Mouse (Mus musculus) frontal cortex, adult 2 months (tissue): Measurements from ENCODE around the gene Brat1. TPM values are rescaled to one million over a fixed set of nuclear protein-coding genes. Genes with fewer than 3 reads are reported as not detected.

ENCODE experiments used
- DNase-seq, 2 experiments: peaks; one replicate each; pipeline ENCODE4 v3.0.0; 2022; ENCODE audit warnings: low spot score in 1 of 2; ENCODE audit errors: extremely low spot score in 1 of 2
- polyA plus RNA-seq: library from polyadenylated mRNA; depleted of rRNA; stranded (reverse); fragments of >200 nt; gene quantifications from 2 replicates; pipeline ENCODE4 v1.2.3, GENCODE M21; 2012

The Brat1 gene
- polyA plus RNA-seq, 1 experiment = 23.2 TPM

DNA sequence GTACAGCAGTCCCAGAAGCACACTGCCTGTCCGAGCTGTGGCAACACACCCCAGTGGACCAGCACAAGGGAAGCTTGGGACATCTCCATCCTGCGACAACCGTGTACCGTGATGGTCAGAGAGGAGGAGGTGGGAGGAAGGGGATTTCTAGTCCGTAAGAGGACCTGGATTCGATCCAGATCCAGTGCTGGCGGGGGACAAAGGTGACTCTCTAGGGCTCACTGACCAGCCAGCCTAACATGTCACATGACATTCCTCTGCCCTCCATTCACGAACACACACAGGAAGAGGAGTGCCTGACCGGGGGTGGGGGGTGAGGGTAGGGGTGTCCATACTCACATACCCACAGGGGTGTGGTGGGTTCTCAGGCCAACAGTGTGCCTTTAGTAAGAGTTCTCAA lies 5.0 kb upstream of the Brat1 start:
- no peak for DNase-seq

DNA sequence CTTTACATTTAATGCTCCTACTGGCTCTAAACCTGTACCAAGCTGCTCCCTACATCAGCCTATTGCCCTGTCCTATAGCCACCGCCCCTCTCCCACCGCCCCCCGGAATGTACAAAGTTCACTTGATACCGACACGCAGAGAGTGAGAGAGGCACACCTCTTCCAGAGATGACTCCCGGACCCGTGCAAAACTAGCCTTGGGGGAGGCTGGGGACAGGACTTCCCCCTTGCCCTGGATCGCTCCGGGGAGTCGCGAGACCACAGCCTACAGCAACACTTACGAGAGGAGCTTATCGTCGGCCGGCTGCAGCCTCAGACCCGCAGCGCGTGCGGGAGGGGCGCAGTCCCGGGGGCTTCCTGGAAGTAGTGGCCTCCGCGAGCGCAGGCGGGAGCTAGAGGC lies 3.1 kb upstream of the Brat1 start:
- DNase-seq = no peak

DNA sequence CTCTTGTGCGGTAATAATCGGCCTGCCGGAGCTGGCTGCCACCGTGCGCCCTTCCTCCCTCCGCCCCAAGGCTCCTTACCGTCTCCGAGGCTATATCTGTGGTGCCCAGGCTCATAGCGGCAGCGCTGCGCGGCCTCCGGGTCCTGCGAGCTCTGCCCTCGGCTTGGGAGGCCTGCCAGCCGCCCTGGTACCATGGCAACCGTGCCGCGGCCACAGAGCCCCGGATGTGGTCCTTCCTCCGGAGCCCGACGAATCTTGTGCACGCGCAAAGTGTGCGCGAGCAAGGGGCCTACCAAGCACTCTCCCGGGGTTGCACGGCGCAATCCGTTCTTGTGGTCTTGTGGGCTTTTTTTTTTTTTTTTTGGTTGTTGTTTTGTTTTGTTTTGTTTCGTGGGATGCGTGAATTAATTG lies 2.7 kb upstream of the Brat1 start, which contains the start of gene Iqce:
Gene Iqce, minus strand, starts transcription at position 276 of the 411 bp plus-strand sequence.
- DNase-seq = peak; percentile 88 to 96

DNA sequence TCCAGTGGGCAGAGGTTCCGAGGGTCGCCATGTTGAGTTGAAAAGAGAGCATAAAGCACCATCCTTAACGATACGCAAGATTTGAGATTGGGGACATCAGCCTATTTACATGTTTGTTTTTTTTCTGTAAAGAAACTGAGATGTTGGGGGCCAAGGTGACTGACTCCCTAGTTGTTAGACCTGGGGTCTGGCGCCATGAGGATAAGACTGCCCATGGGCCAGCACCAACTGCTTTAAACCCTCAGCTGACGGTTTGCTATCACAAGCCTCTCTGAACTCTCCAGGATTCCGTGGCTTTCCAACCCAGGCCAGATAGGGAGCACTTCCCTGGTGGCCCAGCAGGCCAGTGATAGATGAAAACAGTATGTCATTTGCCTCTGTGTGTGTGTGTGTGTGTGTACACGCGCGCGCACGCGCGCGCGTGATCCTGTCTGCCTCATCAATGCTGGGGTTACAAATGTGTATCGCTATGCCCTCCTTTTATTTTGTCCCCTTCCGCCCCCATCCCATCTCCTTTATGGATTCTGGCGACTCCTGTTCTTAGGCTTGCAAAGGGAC lies 2.1 kb upstream of the Brat1 start:
- DNase-seq = no peak

DNA sequence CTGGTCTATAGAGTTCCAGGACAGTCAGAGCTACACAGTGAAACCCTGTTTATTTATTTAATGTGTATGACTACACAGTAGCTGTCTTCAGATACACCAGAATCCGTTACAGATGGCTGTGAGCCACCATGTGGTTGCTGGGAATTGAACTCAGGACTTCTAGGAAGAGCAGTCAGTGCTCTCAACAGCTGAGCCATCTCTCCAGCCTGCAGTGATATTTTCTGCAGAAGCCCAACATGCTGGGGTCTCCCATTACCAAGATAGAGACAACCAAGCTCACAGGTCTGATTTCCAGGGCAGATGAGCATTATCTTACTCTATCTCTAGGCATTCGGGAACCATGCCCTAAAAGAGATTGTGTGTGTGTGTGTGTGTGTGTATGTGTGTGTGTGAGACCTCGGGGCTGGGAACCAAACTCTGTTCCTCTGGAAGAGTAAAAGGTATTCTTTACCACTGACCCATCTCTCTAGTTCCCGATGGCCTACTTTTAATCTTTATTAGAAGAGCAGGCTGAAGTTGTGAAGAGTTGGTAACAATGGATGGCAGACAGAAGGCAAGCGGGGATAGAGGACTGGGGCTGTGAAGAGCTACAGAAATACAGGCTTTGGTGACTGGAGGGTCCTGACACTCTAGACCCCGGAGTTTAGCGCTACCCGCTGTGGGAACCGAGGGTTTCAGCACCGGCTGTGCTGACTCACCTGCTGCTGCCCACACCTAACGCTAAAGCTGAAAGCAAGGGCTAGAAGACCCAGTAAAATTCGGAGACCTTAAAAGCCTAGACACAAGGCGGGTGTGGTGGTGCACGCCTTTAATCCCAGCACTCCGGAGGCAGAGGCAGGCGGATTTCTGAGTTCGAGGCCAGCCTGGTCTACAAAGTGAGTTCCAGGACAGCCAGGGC lies 1.1 kb upstream of the Brat1 start:
- no peak for DNase-seq

DNA sequence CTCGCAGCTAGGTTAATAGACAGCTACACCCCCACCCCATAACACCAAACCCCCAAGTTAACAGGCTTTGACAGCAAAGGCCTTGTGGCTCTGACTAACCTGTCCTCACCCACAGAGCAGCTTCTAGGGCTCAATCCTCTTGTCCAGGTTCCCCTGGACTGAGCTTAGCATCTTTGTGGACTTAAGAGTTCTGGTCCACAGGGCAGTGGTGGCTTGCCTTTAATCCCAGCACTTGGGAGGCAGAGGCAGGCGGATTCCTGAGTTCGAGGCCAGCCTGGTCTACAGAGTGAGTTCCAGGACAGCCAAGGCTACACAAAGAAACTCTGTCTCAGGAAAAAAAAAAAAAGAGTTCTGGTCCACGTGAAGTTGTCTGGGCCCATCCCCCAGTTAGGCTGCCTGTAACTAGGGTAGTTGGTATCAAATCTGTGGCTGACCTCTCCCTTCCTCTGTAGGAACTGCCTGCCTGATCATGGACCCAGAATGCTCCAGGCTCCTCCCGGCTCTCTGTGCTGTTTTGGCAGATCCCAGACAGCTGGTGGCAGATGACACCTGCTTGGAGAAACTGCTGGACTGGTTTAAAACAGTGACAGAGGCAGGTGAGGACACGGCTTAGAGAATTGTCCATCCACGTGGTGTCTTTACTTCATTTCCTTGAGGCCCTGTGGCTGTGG lies 825 bp downstream of the Brat1 start:
- DNase-seq = no peak

DNA sequence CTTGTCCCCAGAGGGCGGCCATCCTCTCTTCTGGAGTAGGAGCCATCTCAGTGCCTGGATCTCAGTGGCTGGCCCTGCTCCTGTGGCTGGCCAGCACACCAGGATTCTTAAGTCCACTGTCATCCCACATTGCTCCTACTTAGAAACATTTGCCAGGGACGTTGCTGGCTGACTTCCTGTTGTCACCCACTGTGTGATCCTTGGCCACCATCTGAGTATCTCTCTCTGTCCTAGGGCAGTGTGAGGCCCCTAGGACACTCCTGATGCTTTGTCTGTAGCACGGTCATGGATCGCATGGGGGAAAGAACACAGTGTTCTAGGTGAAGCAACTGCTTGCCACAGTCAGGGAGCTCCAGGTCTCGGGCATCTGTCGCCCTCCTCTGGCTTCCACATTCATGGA lies 5.5 kb downstream of the Brat1 start:
- no peak for DNase-seq

DNA sequence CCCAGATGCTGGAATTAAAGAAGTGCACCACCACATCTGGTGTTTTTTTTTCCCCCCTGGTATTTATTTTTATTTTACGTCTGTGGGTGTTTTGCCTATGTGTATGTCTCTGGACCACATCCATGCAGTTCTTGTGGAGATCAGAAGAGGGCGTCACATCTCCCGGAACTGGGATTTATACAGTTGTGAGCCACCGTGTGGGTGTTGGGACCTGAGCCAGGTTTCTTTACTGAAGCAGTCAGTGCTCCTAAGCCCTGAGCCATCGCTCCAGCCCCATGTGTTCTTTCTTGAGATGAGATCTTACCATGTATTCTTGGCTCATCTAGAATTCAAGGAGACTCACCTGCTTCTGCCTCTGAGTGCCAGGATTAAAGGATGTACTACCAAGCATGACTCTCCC lies 6.2 kb downstream of the Brat1 start:
- DNase-seq = peak in 1 of 2 experiments; percentile 53

DNA sequence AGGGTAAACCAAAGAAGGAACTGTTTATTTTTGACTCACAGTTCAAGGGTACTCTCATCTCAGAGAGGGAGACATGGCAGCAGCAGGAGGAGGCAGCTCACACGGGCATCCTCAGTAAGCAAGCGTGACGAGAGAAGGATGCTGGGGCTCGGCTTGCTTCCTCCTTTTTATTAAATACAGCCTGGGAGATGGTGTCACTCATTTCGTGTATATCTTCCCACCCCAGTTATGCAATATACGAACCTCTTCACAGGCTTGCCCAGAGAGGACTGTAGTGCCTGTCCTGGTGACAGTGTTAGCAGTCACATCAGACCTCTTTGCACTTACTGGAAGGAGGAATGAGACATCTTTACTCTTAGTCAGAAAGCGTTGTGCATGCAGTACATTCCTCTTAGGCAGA lies 16.0 kb downstream of the Brat1 start:
- DNase-seq = no peak

DNA sequence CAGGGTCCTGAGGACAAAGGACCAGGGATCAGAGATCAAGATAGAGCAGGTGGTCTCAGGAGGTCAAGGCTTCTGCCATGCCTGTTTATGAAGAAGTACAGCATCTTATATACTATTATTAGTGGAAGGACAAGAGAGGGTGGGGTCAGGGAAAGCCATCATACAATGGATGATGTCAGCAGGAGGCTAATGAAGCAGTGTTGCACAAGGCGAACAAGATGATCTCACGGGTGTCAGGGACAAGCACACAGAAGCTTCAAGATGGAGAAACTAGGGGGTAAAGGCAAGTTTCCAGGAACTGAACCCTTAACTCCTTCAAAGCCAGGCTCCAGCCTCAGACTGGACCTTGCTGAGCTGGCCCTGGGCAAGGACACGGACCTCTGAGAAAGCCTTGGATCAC lies 17.3 kb downstream of the Brat1 start:
- DNase-seq = no peak

DNA sequence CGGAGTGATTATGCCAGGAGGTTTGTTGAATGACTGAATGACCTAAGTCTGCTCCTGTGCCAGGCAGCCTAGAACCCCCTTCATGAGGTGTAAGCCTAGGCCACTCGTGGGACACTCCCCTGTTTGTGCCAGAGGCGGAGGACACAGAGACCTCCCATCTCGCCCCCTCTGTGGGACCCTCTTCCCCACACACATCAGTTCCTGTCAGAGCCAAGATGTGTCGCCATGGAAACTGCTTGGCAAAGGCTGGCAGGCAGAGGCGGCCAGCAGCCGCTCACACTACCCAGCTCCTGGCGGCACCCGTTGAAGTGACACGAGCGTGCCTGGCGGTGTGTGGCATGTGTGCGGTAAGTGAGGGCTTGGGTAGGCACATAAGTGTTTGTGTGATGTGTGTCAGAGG lies 19.0 kb downstream of the Brat1 start, which contains the start of gene Amz1:
Gene Amz1, plus strand, starts transcription at position 306 of the 400 bp plus-strand sequence.
- peak in 1 of 2 experiments; percentile 76 for DNase-seq

DNA sequence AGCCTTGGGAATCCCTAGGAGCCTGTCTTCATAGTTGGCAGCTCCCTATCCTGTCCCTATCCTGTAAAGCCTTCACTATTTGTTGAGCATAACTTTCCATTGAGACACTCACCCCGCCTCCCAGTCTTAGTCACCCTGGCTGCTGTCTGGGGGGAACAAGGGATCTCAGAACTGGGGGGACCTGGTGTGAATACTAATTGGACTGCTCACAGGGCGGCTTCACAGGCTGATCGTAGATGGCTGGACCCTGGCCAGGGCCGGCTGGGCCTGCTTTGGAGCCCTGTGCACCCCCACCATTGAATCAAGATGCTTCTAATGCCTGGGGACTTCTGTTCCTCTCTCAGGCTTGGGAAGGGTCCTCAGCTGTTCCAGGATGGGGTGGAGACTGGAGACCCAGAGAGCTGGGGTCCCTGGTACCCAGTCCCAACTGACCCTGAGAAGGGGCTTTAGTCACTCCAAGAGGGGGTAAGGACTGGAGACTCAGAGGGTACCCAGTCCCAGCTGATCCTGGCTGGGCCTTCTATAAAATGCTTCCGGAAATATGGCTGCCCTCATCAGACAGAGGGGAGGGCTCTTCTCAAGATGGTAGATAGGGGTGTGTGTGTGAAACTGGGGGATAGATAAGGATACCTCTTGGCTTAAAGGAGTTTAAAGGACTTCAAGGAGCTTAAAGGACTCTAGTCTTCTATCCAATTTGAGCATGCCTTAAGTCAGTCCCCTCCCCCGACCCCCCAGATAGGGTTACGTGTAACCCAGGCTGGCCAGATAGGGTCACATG lies 21.4 kb downstream of the Brat1 start:
- DNase-seq = peak in 1 of 2 experiments; percentile 45

DNA sequence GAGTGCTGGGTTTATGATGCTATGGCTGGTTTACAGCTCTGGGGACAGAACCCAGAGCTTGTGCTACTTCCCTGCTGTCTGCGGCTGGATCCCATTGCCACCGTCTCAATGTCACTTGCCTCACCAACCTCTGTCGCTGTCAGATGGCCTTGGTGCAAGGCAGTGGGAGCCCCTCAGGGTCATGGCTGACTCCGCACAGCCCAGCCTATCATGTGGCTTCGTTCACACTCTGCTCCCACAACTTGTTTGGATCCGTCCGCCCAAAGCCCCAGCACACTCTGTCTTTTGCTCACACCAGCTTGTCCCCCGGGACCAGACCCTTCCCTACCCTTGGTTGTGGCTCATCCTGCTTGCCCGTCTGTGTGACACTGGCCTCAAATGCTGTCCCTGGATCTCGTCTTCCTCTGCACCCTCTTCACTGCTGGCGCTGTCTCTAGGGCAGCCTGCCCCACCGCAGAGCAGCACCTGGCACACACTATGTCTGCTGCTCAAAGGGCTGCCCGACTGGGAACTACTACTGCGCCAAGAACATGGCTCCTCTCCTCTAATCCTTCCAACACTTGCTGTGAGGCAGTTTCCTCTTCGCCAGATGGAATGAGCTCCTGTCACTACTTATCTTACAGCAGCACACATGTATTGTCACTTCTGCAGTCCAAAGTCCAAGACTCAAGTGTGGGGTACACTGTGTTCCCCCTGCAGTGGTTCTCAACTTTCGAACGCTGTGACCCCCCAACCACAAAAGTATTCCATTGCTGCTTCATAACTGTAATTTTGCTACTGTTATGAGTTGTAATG lies 22.3 kb downstream of the Brat1 start:
- no peak for DNase-seq

DNA sequence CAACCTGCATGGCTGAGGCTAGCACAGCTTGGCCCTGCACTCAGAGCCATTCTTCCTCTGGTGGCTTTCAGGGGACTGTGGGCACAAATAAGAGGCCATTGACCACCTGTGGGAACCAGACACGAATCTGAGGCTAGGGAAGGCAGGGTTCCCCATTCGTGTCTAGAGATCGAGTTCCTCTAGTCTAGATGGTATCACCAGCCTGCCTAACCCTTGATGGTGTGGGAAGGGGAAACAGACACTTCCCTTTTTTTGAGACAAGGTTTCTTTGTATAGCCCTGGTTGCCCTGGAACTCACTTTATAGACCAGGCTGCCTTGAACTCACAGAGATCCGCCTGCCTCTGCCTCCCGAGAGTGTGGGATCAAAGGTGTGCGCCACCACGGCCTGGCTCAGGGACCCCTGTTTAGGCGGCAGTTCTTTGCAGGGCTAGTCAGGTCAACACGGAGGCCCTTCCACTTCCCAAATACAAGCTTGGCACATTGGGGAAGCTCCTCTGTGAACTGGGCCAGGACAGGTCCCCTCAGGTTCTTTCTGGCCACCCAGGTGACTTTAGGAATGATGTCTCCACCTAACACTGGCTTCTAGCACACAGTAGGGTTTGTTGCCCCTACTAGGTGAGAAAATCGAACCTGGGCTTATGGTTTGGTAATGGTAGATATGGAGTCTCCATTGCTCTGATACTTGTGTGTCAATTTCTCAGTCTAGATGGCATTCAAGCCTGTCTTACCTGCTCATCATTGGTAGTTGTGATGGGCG lies 26.4 kb downstream of the Brat1 start:
- DNase-seq = no peak

DNA sequence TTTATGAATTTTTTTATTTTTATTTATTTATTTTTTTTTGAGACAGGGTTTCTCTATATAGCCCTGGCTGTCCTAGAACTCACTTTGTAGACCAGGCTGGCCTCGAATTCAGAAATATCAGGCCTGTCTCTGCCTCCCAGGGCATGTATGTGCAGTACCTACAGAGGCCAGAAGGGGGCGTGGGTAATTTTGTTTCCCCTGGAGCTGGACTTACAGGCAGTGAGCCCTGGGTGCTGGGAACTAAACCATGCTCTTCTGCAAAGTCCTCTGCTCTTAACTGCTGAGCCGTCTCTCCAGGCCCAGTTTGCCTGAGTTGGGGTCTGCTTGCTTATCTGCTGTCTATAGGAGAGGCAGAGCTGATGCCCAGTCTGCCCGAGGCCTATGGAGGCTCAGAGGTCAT lies 27.4 kb downstream of the Brat1 start:
- no peak for DNase-seq

DNA sequence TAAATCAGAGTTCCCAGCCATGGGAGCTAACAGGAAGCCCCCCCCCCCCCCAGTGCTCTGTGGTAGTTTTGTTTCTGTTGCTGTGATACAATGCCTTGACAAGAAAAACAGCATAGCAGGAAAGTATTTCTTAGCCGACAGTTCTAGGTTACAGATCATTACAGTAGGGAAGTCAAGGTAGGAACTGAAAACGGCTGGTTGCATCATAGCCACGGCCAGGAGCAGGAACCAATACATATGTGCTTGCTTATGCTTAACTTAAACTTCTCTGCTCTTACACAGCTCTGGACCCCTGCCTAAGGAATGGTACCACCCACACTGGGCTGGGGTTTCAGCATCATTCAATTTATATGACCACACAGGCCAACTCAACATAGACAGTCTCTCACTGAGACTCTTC lies 28.5 kb downstream of the Brat1 start:
- DNase-seq = no peak

DNA sequence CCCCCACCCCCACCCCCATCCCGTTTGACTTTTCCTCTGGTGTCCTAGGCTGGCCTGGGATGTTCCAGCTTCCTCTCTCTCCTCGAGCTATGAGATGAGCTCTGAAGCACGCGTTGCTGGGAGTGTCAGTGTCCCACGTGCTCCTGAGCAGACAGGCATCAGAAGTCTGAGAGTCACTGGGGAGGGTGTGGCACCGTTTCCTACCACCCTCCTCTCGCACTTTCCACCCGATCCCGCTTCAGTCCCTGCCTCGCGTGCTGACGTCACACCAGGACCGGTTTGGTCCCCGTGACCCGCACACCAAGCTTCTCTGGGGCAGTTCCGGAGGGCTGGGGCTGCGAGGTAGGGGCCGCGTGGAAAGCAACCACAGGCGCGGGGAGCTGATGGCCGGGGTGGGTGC lies 30.5 kb downstream of the Brat1 start:
- DNase-seq = peak in 1 of 2 experiments; percentile 53

DNA sequence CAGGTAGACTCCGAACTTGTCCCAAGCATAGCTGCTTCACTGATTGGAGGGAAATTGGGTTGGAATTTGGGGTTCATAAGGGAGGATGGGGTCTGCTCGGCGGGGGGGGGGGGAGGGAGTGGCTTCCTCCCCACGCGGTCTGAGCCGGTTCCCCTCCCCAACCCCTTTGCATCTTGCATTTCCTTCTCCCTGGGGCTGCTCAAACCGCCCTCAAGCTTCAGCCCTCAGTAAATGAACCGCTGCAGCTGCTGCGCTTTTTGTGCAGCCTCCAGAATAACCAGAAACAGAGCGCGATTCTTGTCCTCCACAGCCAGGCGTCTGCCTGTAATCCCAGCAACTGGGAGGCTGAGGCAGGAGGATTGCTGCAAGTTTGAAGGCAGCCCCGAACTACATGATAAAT lies 31.4 kb downstream of the Brat1 start:
- no peak for DNase-seq

DNA sequence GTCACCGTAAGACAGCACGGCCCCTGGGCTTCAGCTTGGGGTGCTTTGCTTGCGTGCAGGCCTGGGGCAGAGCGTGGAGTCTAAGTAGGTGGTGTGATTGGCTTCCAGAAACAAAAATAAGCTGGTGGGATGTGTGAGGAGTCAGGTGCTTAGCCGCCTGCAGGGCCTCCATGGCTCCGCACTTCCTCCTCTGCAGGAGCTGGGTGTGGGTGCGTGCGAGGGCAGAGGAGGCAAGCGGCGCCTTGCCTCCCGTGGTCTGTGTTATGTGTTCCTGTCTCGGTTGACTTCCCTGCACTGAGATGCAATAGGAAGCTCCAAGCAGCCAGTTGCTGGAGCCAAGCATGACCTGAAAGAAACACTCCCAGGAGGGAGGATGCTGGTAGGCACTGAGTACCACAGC lies 35.0 kb downstream of the Brat1 start:
- peak in 1 of 2 experiments; percentile 60 for DNase-seq
